Mouse (Mus musculus) CH12F3 (cell line): ENCODE measurements around the gene BC049762.

Experiments used
- in situ Hi-C: fragments of 300-500 bp; cut with MboI; formaldehyde crosslinking; loops from 2 replicates; pipeline ENCODE4 v1.14.3; 2020; ENCODE audit warnings: low sequenced_read_pairs

The BC049762 gene

GRCm38 (mm10) chr11:51262342-51263285, at the start of gene BC049762:
BC049762 (minus strand) TSS chr11:51263046.
- in situ Hi-C loops: no loop called here

GRCm38 (mm10) chr11:51311846-51312245, 49.0 kb upstream of the BC049762 start:
- in situ Hi-C loops: no loop called here

DNA sequence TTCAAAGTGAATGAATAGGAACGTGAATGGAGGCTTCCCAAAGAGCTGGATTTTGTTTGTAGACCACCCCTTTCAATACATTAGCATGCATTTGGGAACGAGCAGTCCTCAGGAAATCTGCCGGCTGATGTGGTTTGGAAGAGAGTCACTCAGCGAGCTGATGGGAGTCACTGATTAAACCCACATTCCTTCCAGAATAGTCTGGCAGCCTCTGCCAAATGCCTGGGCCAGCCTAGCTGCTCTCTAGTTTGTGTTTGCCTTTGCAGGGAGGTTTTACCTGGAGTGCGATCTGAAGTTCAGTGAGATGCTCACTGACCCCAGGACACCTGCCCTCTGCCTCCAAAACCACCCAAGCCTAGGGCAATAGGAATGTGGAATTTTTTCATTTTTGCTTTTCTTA, 45.5 kb upstream of the BC049762 start:
- in situ Hi-C loops: loop anchor here (10.0 kb wide), 1 partner anchor 216 kb away; no protein-coding TSS in a partner anchor

DNA sequence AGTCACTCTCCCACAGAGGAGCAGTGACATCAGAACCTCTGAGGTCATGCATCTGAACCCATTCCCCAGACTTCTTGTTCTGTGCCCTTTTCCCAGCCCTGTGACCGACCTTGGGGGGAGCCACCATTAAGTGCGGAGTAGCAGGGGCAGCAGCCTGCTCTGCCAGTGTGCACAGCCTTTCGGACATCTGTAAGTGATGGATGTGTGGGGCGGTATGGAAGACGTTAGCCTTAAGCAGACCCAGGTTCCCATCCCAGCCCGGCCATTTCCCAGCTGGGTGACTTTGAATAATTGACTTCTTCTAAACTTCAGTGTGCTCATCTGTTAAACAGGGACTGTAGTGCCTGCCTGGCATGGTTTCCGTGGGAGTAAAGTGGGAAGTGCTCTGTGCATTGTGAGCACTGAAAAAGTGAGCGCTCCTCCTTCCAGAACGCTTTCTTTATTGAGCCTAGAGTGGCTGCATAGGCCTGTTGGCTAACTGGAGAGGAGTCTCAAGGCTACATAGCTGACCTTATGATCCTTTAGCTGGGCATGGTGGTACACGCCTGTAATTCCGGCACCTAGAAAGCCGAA, 41.2 kb upstream of the BC049762 start:
- in situ Hi-C loops: loop anchor here (10.0 kb wide), 1 partner anchor 221 kb away; no protein-coding TSS in a partner anchor

DNA sequence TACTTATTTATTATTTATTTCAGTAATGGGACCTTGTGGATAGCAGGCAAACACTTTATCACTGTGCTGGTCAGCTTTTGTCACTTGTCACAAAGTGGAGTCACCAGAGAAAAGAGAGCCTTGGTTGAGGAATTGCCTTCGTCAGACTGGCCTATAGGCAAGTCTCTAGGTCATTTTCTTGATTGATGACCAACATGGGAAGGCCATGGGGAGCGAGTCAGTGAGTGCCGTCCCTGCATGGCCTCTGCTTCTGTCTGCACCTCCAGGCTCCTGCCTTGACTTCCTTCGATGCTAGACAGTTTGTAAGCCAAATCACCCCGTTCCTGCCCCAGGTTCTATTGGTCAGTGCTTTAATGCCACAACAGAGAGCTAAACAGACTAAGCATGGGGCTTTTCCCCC, 39.5 kb upstream of the BC049762 start:
- in situ Hi-C loops: loop anchor here (10.0 kb wide), 1 partner anchor 222 kb away; no protein-coding TSS in a partner anchor

GRCm38 (mm10) chr11:51298691-51299090, 35.8 kb upstream of the BC049762 start:
- in situ Hi-C loops: no loop called here

DNA sequence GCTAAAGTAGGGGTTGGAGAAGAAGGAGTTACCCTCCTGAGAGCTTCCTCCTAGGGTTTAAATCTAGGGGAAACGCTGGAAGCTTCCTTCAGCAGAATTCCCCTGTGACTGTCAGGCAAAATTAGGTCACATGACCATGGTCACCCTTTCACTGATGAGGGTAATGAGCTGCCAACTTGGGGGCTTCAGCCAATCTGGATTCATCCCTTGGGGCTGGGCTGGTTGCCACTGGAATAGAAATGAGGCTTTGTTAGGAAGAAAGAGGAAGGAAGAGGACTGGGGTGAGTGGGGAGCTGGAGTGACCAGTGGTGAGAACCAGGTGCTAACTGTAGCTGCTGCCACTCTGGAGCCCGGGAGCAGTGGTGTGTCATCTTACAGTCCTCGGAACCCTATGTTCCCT, 32.9 kb upstream of the BC049762 start:
- in situ Hi-C loops: no loop called here

GRCm38 (mm10) chr11:51293956-51294530, 31.2 kb upstream of the BC049762 start:
- in situ Hi-C loops: no loop called here

DNA sequence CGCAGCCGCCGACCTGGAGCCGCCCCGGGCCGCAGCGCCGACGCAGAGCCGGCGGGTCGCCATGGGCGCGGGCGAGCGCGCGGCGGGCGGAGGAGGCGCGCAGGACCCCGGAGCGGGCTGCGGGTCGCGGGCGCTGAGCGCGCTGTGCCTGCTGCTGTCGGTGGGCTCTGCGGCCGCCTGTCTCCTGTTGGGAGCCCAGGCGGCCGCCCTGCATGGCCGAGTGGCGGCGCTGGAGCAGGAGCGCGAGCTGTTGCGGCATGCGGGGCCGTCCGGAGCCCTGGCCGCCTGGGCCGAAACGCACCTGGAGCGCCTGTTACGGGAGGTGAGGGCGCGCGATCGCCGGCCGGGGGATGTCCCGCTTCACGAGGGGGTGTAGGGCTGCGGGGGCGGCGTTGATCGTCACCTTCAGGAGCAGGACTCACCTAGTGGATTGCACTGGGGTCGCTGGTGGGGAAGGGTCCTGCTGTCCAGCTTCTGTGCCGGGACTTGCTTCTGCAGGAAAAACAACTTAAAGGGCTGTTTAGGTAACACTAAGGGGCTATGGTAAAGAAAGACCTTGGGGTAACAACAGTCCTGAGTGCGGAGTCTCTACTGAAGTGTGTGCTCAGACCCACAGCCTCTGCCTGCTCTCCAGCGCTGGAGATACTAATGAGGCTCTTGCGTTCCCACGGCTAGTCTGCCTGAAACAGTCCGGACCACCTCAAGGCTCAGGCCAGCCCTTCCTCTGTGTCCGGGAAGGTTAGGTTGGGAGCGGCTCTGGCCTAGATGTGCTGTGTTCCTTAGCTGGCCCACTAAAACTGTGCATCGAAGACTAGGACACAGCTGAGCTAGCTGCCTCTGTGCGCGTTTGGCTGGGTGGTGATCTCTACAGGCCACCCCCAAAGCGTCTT, 27.5 kb upstream of the BC049762 start:
- in situ Hi-C loops: no loop called here

GRCm38 (mm10) chr11:51289564-51290041, 26.8 kb upstream of the BC049762 start, which contains the start of gene Col23a1:
Col23a1 (plus strand) TSS chr11:51289920.
- in situ Hi-C loops: no loop called here

GRCm38 (mm10) chr11:51274418-51274817, 11.6 kb upstream of the BC049762 start:
- in situ Hi-C loops: no loop called here

- in situ Hi-C loops: no loop called here
Measured at GRCm38 (mm10) chr11:51265326-51265725, 2.5 kb upstream of the BC049762 start.

GRCm38 (mm10) chr11:51264352-51264751, 1.5 kb upstream of the BC049762 start:
- in situ Hi-C loops: no loop called here

- in situ Hi-C loops: no loop called here
Measured at GRCm38 (mm10) chr11:51263286-51263831, 513 bp upstream of the BC049762 start.

GRCm38 (mm10) chr11:51261680-51262219, 1.1 kb downstream of the BC049762 start, which contains the start of gene Clk4:
Clk4 (plus strand) TSS chr11:51261730.
- in situ Hi-C loops: no loop called here

GRCm38 (mm10) chr11:51257006-51257405, 5.8 kb downstream of the BC049762 start:
- in situ Hi-C loops: no loop called here

DNA sequence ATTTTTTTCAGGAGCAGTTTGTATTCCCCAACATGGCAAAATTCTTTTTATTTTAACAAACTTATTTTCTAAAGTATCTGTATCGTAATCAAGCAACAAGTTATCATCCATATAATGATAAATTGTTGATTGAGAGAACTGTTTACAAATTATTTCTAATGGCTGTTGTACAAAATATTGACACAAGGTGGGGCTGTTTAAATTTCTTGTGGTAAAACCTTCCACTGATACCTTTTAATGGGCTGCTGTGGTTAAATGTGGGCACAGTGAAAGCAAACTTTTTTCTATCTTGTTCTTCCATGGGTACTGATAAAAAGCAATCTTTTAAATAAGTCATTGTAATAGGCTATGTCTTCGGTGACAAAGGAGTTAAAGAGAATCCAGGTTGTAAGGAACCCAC, 19.9 kb downstream of the BC049762 start:
- in situ Hi-C loops: no loop called here

DNA sequence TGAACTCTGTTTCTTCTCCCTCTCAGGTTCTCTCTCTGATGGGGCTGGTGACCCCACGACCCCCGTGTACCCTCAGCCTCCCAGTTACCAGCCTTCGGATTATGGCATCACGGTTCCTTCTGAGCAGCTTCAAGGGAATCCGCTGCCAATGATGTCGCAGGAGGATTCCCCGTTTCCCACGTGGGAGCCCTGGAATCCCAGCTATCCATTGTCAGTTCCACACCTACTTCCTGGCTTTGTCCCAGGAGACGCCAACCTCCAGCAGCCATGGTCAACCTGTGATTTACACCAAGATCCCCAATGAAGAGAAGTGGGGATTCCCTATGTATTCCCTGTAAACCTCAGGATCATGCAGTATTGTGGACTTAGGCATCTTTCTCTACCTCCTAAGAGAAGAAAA, 28.2 kb downstream of the BC049762 start:
- in situ Hi-C loops: no loop called here

DNA sequence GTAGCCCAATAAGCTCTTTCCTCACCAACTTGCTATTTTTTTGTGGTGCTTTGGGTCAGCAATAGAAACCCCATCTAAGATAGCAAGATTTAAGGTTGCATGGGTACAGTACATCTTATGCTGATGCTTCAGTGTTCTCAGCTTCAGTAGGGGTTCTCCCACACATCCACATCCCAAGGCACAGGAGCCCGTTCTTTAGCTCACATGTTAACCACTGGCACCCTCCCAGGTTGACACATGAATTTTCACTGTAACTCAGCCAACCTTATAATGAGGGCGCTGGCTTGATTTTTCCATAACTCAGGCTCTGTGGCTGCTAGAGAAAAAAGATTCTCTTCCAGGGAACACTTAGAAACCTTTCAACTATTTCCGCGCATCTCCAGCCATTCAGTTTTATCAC, 35.7 kb downstream of the BC049762 start:
- in situ Hi-C loops: no loop called here

GRCm38 (mm10) chr11:51220308-51220707, 42.5 kb downstream of the BC049762 start, which contains the start of gene Gm12569:
Gm12569 (plus strand) TSS chr11:51220473.
- in situ Hi-C loops: no loop called here
